Mouse (Mus musculus): ENCODE results near the gene Gm29289.
"Not testable (repeated sequence)": the region's sequence is repeated elsewhere in the genome, so short reads cannot be mapped to it uniquely, and the experiment has no call there.

Gene Gm29289

DNA sequence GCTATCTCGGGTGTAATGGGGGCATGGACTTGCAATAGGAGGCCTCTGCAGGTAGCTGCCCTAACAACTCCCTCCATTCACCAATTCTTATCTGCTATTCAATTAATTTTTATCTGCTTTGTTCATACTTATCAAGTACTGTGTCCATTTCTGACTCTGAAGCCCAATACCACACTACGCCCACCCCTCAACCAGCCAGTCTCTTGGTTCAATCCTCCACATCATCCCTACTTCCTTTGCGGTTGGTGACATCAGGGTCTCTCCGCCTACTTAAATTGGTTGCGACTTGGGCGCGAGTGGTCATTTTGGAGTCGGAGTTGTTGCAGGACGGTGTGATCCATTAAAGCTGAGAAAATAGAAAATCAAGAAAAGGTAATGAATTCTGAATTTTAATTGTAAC, at the start of gene Gm29289:
TSS of gene Gm29289 (plus strand) at position 301 of the 400 bp plus-strand sequence.
- DNase-seq (ENCODE audit: low spot score): not testable (repeated sequence)

DNA sequence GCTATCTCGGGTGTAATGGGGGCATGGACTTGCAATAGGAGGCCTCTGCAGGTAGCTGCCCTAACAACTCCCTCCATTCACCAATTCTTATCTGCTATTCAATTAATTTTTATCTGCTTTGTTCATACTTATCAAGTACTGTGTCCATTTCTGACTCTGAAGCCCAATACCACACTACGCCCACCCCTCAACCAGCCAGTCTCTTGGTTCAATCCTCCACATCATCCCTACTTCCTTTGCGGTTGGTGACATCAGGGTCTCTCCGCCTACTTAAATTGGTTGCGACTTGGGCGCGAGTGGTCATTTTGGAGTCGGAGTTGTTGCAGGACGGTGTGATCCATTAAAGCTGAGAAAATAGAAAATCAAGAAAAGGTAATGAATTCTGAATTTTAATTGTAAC, 31.7 kb upstream of the Gm29289 start, which contains the start of gene Gm10352:
TSS of gene Gm10352 (plus strand) at position 301 of the 400 bp plus-strand sequence.
- DNase-seq (ENCODE audit: low spot score): not testable (repeated sequence)

Data from T-cell, adult 2 months (primary cell).